Mouse (Mus musculus) myocyte (in vitro differentiated cells): ENCODE data around the gene 5031439G07Rik. TPM values are rescaled to one million over a fixed set of nuclear protein-coding genes. Genes with fewer than 3 reads are reported as not detected.

ENCODE experiments used
- H3K27me3 ChIP-seq: one replicate; pipeline ENCODE4 v1.6.1; 2011; ENCODE audit not compliant: control insufficient read depth, insufficient read depth, insufficient read length
- H3K36me3 ChIP-seq: one replicate; pipeline ENCODE4 v1.6.1; 2011; ENCODE audit not compliant: control insufficient read depth, insufficient read depth
- H3K4me2 ChIP-seq: one replicate; pipeline ENCODE4 v1.6.1; 2011; ENCODE audit warnings: low read depth, control low read depth
- H3K4me3 ChIP-seq: one replicate; pipeline ENCODE4 v1.5.1; 2011; ENCODE audit warnings: mild to moderate bottlenecking, control low read depth, moderate library complexity
- H3K79me2 ChIP-seq: one replicate; pipeline ENCODE4 v1.6.1; 2011; ENCODE audit not compliant: control insufficient read depth, insufficient read depth
- H3ac ChIP-seq: one replicate; pipeline ENCODE4 v1.6.1; 2011; ENCODE audit not compliant: control insufficient read depth, insufficient read length
- CEBPB ChIP-seq: IDR thresholded peaks from 2 replicates; pipeline ENCODE4 v1.6.1; 2011; ENCODE audit warnings: mild to moderate bottlenecking, moderate library complexity; ENCODE audit not compliant: poor library complexity, insufficient read depth, severe bottlenecking
- E2F4 ChIP-seq: IDR thresholded peaks from one replicate; pipeline ENCODE4 v1.6.1; 2011; ENCODE audit warnings: mild to moderate bottlenecking, control low read depth, moderate library complexity; ENCODE audit not compliant: insufficient read depth
- MAX ChIP-seq: IDR thresholded peaks from one replicate; pipeline ENCODE4 v1.6.1; 2011; ENCODE audit warnings: low read depth, mild to moderate bottlenecking, control low read depth
- MYOD1 ChIP-seq, 3 experiments: IDR thresholded peaks; one replicate each; pipeline ENCODE4 v1.6.1; 2011; ENCODE audit warnings: control low read depth in 2 of 3, low read depth in 2 of 3, mild to moderate bottlenecking in 2 of 3, moderate library complexity in 1 of 3; ENCODE audit not compliant: insufficient read length in 2 of 3, control insufficient read depth in 1 of 3
- MYOG ChIP-seq, 3 experiments: IDR thresholded peaks; one replicate each; pipeline ENCODE4 v1.6.1; 2011; ENCODE audit warnings: control low read depth in 2 of 3, low read depth in 2 of 3, mild to moderate bottlenecking in 2 of 3; ENCODE audit not compliant: insufficient read length in 2 of 3, control insufficient read depth in 1 of 3, insufficient read depth in 1 of 3
- POLR2A ChIP-seq: IDR thresholded peaks from one replicate; pipeline ENCODE4 v1.6.1; 2011; ENCODE audit warnings: low read depth, mild to moderate bottlenecking, control low read depth, moderate library complexity; ENCODE audit not compliant: insufficient read length
- POLR2AphosphoS2 ChIP-seq: IDR thresholded peaks from one replicate; pipeline ENCODE4 v1.6.1; 2011; ENCODE audit warnings: low read depth, control low read depth; ENCODE audit not compliant: insufficient read length
- REST ChIP-seq: IDR thresholded peaks from one replicate; pipeline ENCODE4 v1.6.1; 2011; ENCODE audit warnings: mild to moderate bottlenecking, control low read depth, moderate library complexity; ENCODE audit not compliant: insufficient read depth, insufficient read length
- SRF ChIP-seq: IDR thresholded peaks from one replicate; pipeline ENCODE4 v1.6.1; 2011; ENCODE audit warnings: low read depth; ENCODE audit not compliant: control insufficient read depth, insufficient read length
- TCF12 ChIP-seq: IDR thresholded peaks from one replicate; pipeline ENCODE4 v1.6.1; 2011; ENCODE audit warnings: mild to moderate bottlenecking, control low read depth; ENCODE audit not compliant: poor library complexity, insufficient read depth, severe bottlenecking
- TCF3 ChIP-seq: IDR thresholded peaks from one replicate; pipeline ENCODE4 v1.6.1; 2011; ENCODE audit warnings: low read depth, control low read depth; ENCODE audit not compliant: insufficient read length
- USF1 ChIP-seq: IDR thresholded peaks from one replicate; pipeline ENCODE4 v1.6.1; 2011; ENCODE audit warnings: low read depth, mild to moderate bottlenecking, control low read depth, moderate library complexity
- polyA plus RNA-seq: library from polyadenylated mRNA; unstranded; fragments of >200 nt; fragmentation: generic; extraction: Trizol; gene quantifications from one replicate; pipeline ENCODE4 v1.2.1, GENCODE M21; 2012; ENCODE audit warnings: missing spikeins

5031439G07Rik gene
- polyA plus RNA-seq, 1 experiment: 44.0 TPM

DNA sequence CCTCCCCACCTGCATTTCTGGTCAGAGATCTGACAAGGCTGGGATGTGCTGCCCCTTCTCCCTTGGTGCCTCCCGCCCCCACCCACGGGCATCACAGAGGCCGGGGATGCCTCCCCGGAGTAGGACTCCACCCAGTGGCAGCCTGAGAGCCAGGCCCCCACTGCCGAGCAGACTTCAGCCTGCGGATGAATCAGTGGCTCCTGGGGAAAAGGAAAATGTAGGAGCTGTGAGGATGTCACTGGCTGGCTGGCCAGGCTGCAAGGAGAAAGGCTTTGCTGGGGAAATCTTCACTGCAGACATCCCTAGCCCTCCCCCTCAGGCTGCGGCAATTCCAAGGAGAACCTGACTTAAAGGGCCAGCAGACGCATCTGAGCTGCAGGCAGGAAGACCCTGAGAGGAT is 27.7 kb downstream of the 5031439G07Rik start:
- H3K79me2 ChIP-seq: peaks cover 5% of the 10 kb centered on the region
- no peak overlapping the region for H3K4me3 ChIP-seq
- no peak for TF ChIP-seq POLR2A
- TF ChIP-seq MAX: no peak
- no peak for TF ChIP-seq TCF12
- TF ChIP-seq CEBPB: no peak
- H3ac ChIP-seq: no peak overlapping the region
- H3K36me3 ChIP-seq: peaks cover 9% of the 10 kb centered on the region
- no peaks in the 10 kb centered on the region for H3K27me3 ChIP-seq
- no peak overlapping the region for H3K4me2 ChIP-seq

DNA sequence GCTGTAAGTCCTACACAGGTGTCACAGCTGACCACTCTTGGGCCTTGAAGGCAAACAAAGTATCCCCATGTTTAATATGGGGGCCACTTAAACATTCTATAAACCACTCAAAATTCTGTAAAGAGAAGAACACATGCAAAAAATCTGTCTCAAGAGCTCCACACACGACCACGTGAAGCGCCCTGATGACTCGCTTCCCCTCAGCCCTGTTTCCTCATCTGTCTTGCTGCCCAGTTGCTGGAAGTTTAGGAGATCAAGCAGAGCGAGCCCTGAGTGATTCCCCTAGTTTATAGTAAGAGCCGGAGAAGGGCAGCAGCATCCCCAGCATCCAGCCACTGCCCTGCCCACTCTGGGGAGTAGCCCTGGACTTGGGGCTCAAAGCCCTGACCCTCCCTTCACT is 28.5 kb downstream of the 5031439G07Rik start:
- H3K27me3 ChIP-seq: no peaks in the 10 kb centered on the region
- peaks cover 13% of the 10 kb centered on the region for H3K36me3 ChIP-seq
- no peak overlapping the region for H3ac ChIP-seq
- TF ChIP-seq USF1: peak; percentile 18
- TF ChIP-seq REST: no peak
- peaks cover 5% of the 10 kb centered on the region for H3K79me2 ChIP-seq
- no peak overlapping the region for H3K4me2 ChIP-seq
- no peak overlapping the region for H3K4me3 ChIP-seq

DNA sequence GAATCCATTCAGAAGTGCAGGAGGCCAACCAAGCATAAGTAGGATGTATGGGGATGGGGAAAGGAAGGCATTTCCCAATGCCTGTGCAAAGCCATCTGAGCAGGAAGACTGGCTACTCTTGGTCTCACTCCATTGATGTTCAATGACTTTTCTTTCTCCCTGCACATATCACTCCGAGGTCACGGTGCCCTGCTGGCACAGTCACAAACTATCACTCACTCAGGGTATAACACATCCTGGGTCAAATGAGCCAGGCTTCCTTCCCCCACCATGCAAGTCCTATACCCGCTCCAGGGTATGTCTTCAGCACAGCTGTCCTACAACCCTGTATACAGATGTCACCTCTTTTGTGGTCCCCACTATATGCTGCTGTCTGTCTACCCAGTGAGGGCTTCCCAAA is 30.0 kb downstream of the 5031439G07Rik start:
- TF ChIP-seq MYOG (IDR thresholded peaks at IDR 0.05; ENCODE audit: control insufficient read depth in 1 of 3, insufficient read depth in 1 of 3, insufficient read length in 2 of 3, low read depth in 2 of 3): no peak
- no peak for TF ChIP-seq MYOD1 (IDR thresholded peaks at IDR 0.05; ENCODE audit: control insufficient read depth in 1 of 3, insufficient read length in 2 of 3, low read depth in 2 of 3)
- no peak for TF ChIP-seq TCF12
- TF ChIP-seq POLR2A: no peak
- Histone ChIP-seq H3K4me3 (no peak overlapping the region), H3K4me2 (no peak overlapping the region), H3ac (no peak overlapping the region), H3K27me3 (no peaks in the 10 kb centered on the region), H3K79me2 (peaks cover 5% of the 10 kb centered on the region), H3K36me3 (peaks cover 13% of the 10 kb centered on the region)

DNA sequence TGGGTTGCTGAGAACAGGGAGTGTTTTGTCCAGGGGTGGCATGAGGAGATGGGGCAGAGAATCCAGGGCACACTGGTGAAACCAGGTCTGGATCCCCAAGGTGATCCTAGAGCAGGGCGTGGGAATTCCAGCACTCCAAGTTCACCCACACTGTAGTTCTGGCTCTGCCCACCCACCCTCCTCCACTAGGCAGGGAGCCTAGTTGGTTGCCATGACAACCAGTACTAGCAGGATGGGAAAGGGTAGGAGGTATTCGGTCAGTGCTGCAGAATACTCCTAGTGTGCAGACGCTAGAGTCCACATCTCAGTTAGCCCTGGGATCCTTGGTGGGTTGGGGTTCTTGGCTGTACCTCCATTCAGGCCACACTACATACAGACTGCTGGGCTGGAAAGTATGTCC is 30.5 kb downstream of the 5031439G07Rik start:
- H3K79me2 ChIP-seq: peaks cover under 1% of the 10 kb centered on the region
- no peak overlapping the region for H3K4me2 ChIP-seq
- H3ac ChIP-seq: no peak overlapping the region
- TF ChIP-seq E2F4: no peak
- no peak for TF ChIP-seq SRF
- H3K36me3 ChIP-seq: peaks cover 13% of the 10 kb centered on the region
- no peaks in the 10 kb centered on the region for H3K27me3 ChIP-seq
- no peak overlapping the region for H3K4me3 ChIP-seq

DNA sequence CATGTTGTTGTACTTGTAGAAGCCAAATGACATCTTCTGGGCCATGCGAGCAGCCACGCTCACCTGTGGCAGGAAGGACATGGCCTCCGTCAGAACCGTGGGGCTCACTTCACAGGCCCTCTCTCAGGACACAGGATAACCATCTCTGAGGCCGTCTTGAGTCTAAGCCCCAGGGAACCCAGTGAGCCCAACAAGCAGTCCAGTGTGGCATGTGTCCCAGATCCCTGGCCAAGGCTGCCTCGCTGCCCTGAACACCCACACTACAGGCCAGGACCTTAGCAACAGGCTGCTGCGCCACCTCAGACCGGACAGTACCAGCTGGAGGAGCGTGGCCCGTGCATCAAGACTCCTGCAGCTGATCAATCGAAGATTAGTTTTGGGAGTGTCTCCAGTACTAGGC is 35.1 kb downstream of the 5031439G07Rik start:
- peaks cover 20% of the 10 kb centered on the region for H3K36me3 ChIP-seq
- no peaks in the 10 kb centered on the region for H3K27me3 ChIP-seq
- no peaks in the 10 kb centered on the region for H3K79me2 ChIP-seq
- TF ChIP-seq REST (no peak), POLR2A (no peak), TCF12 (no peak), MYOG (IDR thresholded peaks at IDR 0.05; ENCODE audit: control insufficient read depth in 1 of 3, insufficient read depth in 1 of 3, insufficient read length in 2 of 3, low read depth in 2 of 3) (no peak), POLR2AphosphoS2 (no peak), USF1 (no peak), CEBPB (no peak), E2F4 (no peak)
- H3ac ChIP-seq: no peak overlapping the region
- H3K4me2 ChIP-seq: no peak overlapping the region
- no peak overlapping the region for H3K4me3 ChIP-seq

DNA sequence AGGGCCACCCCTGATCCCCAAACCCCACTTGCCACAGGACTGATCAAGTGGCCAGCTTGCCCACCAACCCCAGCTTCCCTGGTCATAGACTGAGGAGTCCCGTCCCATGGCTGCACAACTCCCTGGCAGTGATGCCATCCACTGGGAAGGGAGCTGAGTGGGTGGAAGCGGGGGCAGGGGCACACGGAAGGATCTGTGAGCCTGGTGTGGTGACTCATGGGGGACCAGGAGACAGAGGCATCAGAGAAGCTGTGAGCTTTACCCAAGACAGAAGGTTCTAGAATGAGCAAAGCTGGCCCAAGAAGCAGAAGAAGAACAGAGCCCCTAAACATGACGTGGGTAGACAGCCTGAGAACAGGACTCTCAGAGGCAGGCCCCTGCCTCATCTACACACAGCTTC is 38.3 kb downstream of the 5031439G07Rik start:
- H3K27me3 ChIP-seq: no peaks in the 10 kb centered on the region
- peaks cover 16% of the 10 kb centered on the region for H3K36me3 ChIP-seq
- TF ChIP-seq TCF3: no peak
- TF ChIP-seq CEBPB: no peak
- no peak for TF ChIP-seq REST
- no peak for TF ChIP-seq SRF
- no peak for TF ChIP-seq TCF12
- no peak for TF ChIP-seq MYOD1 (IDR thresholded peaks at IDR 0.05; ENCODE audit: control insufficient read depth in 1 of 3, insufficient read length in 2 of 3, low read depth in 2 of 3)
- no peak for TF ChIP-seq MAX
- no peak for TF ChIP-seq E2F4
- TF ChIP-seq USF1: no peak
- TF ChIP-seq POLR2AphosphoS2: no peak
- TF ChIP-seq MYOG (IDR thresholded peaks at IDR 0.05; ENCODE audit: control insufficient read depth in 1 of 3, insufficient read depth in 1 of 3, insufficient read length in 2 of 3, low read depth in 2 of 3): no peak
- no peak for TF ChIP-seq POLR2A
- no peak overlapping the region for H3K4me3 ChIP-seq
- H3K79me2 ChIP-seq: no peaks in the 10 kb centered on the region
- H3K4me2 ChIP-seq: no peak overlapping the region
- H3ac ChIP-seq: no peak overlapping the region
